Mouse (Mus musculus): Measurements from ENCODE around the gene Elfn1. TPM values are rescaled to one million over a fixed set of nuclear protein-coding genes. Genes with fewer than 3 reads are reported as not detected.

Gene Elfn1
- polyA plus RNA-seq, 1 experiment = 22.5 TPM

DNA sequence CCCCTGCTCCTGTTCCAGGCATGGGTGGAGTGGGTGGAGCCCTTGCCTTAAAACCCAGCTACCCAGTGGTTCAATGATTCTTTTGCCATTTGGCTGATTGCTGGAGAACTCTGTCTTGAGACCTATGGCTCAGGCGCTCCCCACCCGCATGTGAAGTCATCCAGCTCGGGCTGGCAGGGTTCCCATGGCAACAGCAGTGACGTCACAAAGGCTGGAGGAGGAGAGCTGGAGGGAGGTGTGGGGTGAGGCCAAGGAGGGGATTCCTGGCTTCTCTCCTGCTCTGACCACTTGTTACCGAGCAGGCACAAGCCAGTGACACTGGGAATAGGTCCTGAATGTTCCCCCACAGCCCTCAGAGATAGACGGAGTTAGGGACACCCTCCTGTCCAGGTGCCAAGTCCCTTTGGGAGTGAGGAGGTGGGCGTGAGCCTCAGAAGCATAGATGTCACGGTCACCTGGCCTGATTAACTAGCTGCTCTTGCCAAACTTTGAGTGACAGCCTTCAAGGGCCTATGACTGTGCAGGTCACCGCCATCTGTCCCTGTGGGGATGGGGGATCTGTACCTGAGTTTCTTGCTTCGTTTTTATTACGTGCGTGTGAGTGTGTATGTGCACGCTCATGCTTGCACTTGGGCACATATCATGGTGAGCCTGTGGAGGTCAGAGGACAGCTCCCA lies 25.0 kb downstream of the Elfn1 start:
- peak; percentile 55 for DNase-seq
- WGBS = 30% methylated on average over 13 of the region's 13 CpGs
- Histone ChIP-seq H3K4me3 (replicated peaks; ENCODE audit: extremely low read depth, low read depth, low read length) (no peak overlapping the region), H3K4me1 (ENCODE audit: control insufficient read depth, insufficient read depth, low read length) (peaks cover 2% of the 10 kb centered on the region; the same call in 1 of the 2 replicates)
- TF ChIP-seq CTCF (IDR thresholded peaks at IDR 0.05; ENCODE audit: insufficient read depth, low read length) (no peak), POLR2A (IDR thresholded peaks at IDR 0.05; ENCODE audit: borderline replicate concordance, extremely low read depth, low read depth, low read length) (no peak)

DNA sequence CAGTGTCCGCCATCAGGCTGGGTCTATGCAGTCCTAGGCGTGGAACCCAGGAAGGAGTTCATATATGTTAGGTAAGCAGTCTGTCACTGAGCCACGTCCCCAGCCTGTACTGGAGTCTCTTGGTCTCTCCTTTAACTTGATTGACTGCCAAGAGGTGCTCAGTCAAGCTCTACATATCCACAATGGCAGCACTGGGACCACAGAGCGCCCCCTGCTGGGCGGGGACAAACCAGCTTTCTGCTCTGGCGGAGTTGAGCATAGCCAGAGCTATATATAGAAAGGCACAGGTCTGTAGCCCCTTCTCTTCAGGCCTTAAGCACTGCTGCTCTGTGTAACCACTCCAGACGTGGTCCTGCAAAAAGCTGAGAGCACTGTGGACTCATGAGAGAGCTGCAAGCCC lies 25.7 kb downstream of the Elfn1 start:
- no peak overlapping the region for H3K4me3 ChIP-seq (replicated peaks; ENCODE audit: extremely low read depth, low read depth, low read length)
- WGBS = 37% methylated on average over 7 of the region's 7 CpGs
- DNase-seq = peak; percentile 76
- TF ChIP-seq POLR2A (IDR thresholded peaks at IDR 0.05; ENCODE audit: borderline replicate concordance, extremely low read depth, low read depth, low read length) (no peak), CTCF (IDR thresholded peaks at IDR 0.05; ENCODE audit: insufficient read depth, low read length) (peak; percentile 65)
- H3K4me1 ChIP-seq (ENCODE audit: control insufficient read depth, insufficient read depth, low read length) = peaks cover 2% of the 10 kb centered on the region; the same call in 1 of the 2 replicates

DNA sequence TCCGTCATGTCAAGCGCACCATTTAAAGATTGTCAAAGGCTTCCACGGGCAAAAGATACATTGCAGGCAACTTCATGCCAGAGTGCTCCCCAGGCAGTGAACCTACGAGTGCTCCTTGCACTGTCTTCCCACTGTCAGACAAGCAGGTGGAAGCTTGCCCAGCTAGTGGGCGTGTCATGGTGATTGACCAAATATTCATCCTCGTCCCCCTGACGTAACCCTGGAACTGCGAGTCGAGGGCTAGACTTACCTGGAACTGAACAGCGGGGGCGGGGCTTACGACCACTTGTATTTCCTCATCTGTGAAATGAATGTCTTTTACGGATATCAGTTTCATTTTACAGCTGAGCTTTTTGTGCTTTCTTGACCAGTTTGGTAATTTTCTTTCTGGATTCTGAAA lies 28.7 kb downstream of the Elfn1 start:
- H3K4me3 ChIP-seq (replicated peaks; ENCODE audit: extremely low read depth, low read depth, low read length) = no peak overlapping the region
- 57% methylated on average over 13 of the region's 13 CpGs for WGBS
- TF ChIP-seq CTCF (IDR thresholded peaks at IDR 0.05; ENCODE audit: insufficient read depth, low read length) (no peak), POLR2A (IDR thresholded peaks at IDR 0.05; ENCODE audit: borderline replicate concordance, extremely low read depth, low read depth, low read length) (no peak)
- H3K4me1 ChIP-seq (ENCODE audit: control insufficient read depth, insufficient read depth, low read length) = peaks cover 2% of the 10 kb centered on the region; the same call in 1 of the 2 replicates
- DNase-seq = no peak

DNA sequence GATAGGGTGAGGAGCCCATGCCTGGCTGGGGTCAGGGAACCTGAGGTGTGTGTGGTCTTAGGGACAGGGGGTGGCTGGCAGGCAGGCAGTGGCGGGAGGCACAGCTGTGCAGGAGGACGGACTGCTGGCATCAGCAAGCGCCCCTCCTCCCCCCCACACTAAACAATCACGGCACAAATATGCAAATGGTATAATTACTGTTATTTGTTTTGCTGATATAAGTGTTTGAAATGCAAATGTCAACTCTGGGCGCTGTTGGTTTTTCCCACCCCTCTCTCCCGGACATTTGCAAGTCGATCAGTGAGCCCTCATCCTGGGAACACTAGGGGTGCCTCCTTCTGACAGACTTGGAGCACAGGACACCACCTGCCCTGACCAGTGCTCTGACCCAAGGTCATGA lies 37.0 kb downstream of the Elfn1 start:
- no peak for TF ChIP-seq CTCF (IDR thresholded peaks at IDR 0.05; ENCODE audit: insufficient read depth, low read length)
- no peak for TF ChIP-seq POLR2A (IDR thresholded peaks at IDR 0.05; ENCODE audit: borderline replicate concordance, extremely low read depth, low read depth, low read length)
- Histone ChIP-seq H3K4me3 (replicated peaks; ENCODE audit: extremely low read depth, low read depth, low read length) (no peak overlapping the region), H3K4me1 (ENCODE audit: control insufficient read depth, insufficient read depth, low read length) (no peaks in the 10 kb centered on the region)
- no peak for DNase-seq
- WGBS = 35% methylated on average over 7 of the region's 7 CpGs

DNA sequence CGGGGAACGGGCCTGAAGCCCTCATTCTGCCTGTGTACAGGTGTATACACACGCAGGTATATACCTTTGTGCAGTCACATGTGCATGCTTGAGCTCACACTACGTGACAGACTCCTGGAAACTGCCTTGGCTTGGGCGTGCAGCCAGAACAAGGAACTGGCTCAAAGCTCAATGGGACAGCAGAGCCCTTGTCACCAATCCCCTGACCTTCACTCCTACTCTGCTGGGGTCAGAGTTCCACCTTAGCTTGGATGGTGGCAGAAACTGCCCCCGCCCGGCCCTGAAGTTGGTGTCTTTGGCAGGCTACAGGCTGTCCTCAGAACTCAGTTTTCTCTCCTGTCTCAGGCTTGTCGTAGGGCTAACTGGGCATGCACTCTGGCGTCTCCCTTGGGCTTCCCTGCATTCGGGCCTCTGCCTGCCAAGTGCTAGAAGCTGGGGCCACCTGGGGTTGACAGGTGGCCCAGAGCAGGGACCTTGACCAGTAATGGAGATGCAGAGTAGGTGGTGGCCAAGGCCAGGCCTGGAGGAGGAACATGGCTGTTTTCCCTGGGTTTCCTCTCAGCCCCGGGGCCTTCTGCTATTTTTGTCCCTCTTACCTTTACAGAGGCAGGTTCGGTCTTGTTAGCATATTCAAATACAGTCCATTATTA lies 38.1 kb downstream of the Elfn1 start:
- Histone ChIP-seq H3K4me1 (ENCODE audit: control insufficient read depth, insufficient read depth, low read length) (no peaks in the 10 kb centered on the region), H3K4me3 (replicated peaks; ENCODE audit: extremely low read depth, low read depth, low read length) (no peak overlapping the region)
- no peak for DNase-seq
- 61% methylated on average over 12 of the region's 12 CpGs for WGBS
- TF ChIP-seq CTCF (IDR thresholded peaks at IDR 0.05; ENCODE audit: insufficient read depth, low read length) (no peak), POLR2A (IDR thresholded peaks at IDR 0.05; ENCODE audit: borderline replicate concordance, extremely low read depth, low read depth, low read length) (no peak)

DNA sequence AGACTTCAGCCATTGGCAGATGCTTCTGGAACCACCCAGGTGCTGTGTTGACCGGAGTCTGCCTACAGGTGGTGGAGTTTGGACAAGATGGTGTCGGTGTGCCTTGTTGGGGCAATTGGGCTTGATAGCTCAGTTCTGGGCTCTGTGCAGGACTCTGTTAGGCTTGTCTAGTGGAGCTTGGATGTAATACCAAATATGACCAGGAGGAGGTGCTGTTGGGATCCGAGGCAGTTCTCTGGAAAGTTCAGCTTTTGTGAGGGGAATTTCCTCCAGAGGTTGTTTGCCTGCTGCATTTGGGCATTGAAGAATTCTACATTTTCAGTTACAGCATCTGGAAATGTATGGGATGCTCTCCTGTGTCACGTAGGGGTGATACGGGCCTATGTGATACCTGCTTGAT lies 39.7 kb downstream of the Elfn1 start:
- TF ChIP-seq POLR2A (IDR thresholded peaks at IDR 0.05; ENCODE audit: borderline replicate concordance, extremely low read depth, low read depth, low read length) (no peak), CTCF (IDR thresholded peaks at IDR 0.05; ENCODE audit: insufficient read depth, low read length) (0 out of 2 replicates have a peak, but pooled peaks have one; percentile 8)
- Histone ChIP-seq H3K4me1 (ENCODE audit: control insufficient read depth, insufficient read depth, low read length) (no peaks in the 10 kb centered on the region), H3K4me3 (replicated peaks; ENCODE audit: extremely low read depth, low read depth, low read length) (no peak overlapping the region)
- no peak for DNase-seq
- 95% methylated on average over 5 of the region's 5 CpGs for WGBS

DNA sequence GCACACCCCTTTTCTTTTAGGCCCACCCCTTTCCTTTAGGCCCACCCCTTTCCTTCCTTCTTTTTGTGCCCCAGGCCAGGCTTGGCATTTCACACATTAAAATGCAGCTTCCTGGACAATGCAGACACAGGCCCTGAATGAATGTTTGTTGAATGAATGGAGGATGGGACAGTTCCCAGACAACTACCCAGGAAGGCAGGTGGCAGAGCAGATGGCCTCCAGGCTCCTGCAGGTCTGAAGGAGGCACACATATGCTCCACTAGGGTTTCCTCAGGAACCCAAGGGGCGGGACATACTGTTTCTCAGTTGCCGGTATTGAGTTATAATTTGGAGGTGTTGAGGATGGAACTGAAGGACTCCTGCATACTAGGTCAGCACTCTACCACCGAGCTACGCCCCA lies 40.8 kb downstream of the Elfn1 start:
- no peak for TF ChIP-seq CTCF (IDR thresholded peaks at IDR 0.05; ENCODE audit: insufficient read depth, low read length)
- TF ChIP-seq POLR2A (IDR thresholded peaks at IDR 0.05; ENCODE audit: borderline replicate concordance, extremely low read depth, low read depth, low read length) = no peak
- no peak for DNase-seq
- 82% methylated on average over 4 of the region's 4 CpGs for WGBS

DNA sequence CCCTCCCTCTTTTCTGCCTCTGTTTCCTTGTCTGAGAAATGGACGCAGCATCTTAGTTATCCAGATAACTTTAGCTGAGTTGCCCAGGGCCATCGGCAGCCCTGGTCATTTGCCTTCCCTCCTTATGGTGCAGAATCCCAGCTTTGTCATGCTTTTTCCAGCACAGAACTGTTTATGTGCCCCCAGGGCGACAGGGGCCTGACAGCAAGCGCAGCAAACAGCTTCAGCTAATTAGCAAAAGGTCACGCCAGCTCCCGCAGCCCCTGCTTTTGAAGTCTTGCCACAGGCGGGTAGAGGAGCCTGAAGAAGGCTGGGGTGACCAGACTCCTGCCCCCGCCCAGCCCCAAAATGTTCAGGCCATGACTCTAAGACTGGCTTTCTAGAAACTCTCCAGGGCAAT lies 41.6 kb downstream of the Elfn1 start:
- Histone ChIP-seq H3K4me3 (replicated peaks; ENCODE audit: extremely low read depth, low read depth, low read length) (no peak overlapping the region), H3K4me1 (ENCODE audit: control insufficient read depth, insufficient read depth, low read length) (no peaks in the 10 kb centered on the region)
- WGBS = 77% methylated on average over 8 of the region's 8 CpGs

More for the DNA sequence above, 40.8 kb downstream of the Elfn1 start:
- H3K4me1 ChIP-seq (ENCODE audit: control insufficient read depth, insufficient read depth, low read length) = no peaks in the 10 kb centered on the region
- no peak overlapping the region for H3K4me3 ChIP-seq (replicated peaks; ENCODE audit: extremely low read depth, low read depth, low read length)

DNA sequence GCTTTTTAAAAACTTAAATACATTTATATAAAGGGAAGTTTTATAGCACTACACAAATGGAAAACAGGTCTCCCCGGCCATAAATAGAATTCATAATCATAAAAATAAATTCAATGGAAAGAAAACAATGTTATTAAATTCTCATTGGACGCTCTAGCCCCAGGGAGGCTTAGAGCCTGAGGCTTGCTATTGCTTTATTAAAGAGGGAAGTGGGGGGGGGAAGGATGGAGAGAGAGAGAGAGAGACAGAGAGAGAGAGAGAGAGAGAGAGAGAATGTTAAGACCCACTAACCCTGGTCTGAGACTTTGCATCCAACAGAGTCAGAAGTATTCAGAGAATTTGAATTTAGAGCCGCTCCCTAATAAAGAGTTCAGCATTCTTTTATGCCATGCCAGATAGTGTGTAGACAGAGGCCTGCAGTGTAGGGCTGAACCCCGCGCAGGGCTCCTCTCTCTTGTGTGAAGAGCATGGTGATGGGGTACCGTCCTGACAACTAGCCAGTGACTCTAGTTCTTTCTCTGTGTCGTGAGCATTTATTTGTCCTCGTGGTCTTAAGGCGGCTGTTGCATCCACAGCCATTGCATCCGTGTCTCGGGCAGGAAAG lies 42.3 kb downstream of the Elfn1 start:
- H3K4me1 ChIP-seq (ENCODE audit: control insufficient read depth, insufficient read depth, low read length) = no peaks in the 10 kb centered on the region
- 61% methylated on average over 11 of the region's 11 CpGs for WGBS
- DNase-seq = no peak
- TF ChIP-seq POLR2A (IDR thresholded peaks at IDR 0.05; ENCODE audit: borderline replicate concordance, extremely low read depth, low read depth, low read length) (no peak), CTCF (IDR thresholded peaks at IDR 0.05; ENCODE audit: insufficient read depth, low read length) (no peak)
- no peak overlapping the region for H3K4me3 ChIP-seq (replicated peaks; ENCODE audit: extremely low read depth, low read depth, low read length)

More for the DNA sequence above, 41.6 kb downstream of the Elfn1 start:
- TF ChIP-seq CTCF (IDR thresholded peaks at IDR 0.05; ENCODE audit: insufficient read depth, low read length) (no peak), POLR2A (IDR thresholded peaks at IDR 0.05; ENCODE audit: borderline replicate concordance, extremely low read depth, low read depth, low read length) (no peak)
- DNase-seq = no peak

Measured in lung, adult 2 months (tissue).